Mouse (Mus musculus): ENCODE results near the gene Tstd2.

Tstd2 gene

DNA sequence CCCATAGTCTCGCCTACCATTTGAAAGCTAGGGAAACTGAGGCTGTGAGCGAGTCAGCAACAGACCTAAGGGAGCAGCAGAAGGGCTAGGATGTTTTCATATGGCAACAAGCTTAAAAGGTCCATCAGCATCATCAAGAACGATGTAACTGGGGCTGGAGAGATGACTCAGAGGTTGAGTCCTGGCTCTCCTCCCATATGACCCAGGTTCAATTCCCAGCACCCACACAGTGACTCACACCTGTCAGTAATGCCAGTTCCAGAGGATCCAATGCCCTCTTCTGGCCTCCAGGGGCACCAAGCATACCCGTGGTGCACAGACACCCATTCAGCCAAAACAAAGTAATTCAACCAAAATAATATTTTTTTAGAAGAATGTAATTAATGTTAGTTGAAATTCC lies 58.2 kb downstream of the Tstd2 start:
- no peak for DNase-seq

DNA sequence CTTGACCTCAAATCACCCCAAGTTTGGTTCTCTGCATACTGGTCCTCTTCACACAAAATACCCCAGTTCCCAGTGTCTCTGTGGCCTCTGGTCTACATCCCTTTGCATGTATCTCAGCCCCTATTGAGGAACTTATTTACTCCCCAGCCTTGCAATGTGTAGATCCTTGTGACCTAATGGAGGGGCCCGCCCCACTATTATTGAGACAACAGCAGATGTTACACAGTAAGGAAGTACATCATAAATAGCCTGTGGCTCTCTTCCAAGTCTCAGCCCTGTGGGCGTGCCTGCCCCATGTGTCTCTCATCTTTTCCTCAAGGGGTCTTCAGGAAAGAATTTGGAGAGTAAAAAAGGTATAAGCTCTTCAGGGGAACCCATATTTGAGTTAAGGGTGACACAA lies 61.6 kb downstream of the Tstd2 start:
- no peak for DNase-seq

DNA sequence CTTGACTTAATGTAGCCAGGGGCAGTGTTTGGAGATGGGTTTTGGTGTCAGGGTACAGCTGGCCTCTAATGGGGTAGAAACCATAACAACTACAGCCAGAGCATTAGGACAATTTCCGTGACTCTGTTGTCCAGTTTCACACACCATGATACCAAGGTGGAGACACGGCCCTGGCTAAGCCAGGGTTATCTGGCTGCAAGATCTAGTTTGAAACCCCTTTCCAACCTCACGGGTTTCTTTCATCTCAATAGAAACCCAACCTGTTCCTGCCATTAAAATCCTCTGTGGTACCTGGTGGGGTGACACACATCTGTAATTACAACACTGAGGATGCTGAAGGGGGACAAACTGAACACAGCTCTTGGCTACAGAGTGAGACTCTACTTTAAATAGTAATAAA lies 62.8 kb downstream of the Tstd2 start:
- DNase-seq: no peak

DNA sequence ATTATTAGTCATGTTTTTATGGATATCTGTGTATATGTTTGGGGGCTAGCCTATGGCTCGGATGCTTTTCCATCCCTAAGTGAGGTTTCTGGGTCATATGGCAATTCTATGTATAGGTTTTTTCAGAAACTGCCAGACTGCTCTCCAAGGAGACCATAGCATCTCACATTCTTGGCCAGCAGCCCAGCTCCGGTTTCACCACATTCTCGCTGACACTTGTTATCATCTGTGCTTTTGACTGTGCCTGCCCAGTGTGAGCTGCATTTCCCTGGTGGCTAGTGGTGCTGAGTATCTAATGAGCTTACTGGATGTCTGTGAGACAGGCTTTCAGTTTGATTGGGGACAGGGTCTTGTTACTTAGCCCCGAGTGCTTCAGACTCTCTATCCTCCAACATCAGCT lies 64.8 kb downstream of the Tstd2 start:
- no peak for DNase-seq

DNA sequence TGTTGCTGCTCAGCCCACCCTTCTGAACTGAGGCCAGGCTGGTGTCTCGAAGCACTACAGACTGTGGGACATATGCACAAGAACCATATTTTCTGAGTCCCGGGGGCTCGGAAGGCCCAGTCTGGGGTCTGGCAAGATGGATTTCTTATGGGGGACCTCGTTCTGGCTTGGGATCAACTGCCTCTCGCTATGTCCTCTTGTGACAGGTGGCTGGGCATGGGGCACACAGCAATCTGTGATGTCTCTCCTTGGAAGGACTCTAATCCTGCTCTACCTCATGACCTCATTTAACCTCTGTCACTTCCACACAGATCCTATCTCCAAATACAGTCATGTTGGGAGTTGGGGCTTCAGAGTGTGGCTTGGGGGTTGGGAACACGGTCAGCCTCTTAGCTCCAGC lies 65.9 kb downstream of the Tstd2 start:
- no peak for DNase-seq

DNA sequence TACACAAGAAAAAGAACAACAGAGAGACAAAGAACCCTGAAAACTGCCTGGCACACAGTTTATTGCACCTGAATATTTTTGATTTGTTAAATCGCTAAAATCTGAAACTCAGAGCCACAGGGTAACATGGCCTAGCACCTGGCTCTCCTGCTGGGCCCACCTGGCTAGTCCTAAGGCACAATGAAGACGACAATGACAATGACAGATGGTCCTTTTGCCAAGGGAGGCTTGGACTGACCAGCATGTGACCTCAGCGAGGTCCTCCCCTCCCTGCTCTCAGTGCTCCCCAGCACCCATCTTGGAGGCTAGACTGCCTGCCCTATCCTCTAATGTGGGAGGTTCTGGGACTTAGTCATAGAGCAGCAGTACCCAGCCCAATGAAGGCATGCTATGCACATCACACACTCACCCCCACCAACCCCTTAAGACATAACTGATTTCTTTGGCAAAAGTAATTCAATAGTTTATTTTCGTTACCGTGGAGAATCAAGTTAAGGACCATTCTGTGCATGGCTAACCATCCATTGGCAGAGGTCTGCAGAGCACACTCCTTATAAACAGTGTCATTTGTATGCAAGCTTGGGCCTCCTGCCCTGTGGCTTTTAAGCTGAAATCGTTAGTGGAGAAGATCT lies 68.5 kb downstream of the Tstd2 start:
- no peak for DNase-seq

DNA sequence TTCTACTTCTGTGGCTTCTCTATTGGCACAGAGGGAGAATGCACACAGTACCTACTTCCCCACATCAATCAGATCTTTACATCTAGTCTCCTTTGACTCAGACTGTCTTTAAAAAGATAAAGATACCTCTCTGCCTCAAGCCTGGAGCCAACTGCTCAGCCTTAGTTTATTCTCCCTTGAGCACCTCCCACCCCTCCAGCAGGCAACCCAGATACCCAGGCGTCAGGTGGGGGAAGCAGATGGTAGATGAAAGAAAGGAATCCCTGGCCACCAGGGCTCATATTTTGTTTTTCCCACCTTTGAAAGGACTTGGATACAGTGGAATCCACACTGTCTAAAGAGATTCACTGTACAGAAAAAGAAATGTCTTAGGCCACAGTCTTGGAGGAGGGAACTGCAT lies 69.9 kb downstream of the Tstd2 start:
- DNase-seq: no peak

DNA sequence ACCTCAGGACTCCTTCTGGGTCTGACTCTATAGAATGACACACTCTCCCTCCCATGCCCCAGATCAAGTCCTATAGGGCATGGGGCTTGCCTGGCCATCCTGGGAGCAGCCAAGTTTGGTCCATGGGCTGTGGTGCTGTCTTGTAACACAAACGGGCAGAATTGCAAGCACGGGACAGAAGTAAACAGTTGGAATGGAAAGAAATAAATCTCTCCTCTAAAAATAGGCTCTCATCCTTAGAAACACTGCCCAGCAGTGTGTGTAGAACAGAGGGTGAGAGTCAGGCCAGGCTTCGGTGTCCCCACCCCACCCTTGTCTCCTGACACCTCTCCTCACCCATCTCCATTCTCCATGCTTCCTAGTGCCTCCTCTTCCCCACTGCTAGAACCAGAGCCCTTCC lies 70.4 kb downstream of the Tstd2 start:
- DNase-seq: no peak

DNA sequence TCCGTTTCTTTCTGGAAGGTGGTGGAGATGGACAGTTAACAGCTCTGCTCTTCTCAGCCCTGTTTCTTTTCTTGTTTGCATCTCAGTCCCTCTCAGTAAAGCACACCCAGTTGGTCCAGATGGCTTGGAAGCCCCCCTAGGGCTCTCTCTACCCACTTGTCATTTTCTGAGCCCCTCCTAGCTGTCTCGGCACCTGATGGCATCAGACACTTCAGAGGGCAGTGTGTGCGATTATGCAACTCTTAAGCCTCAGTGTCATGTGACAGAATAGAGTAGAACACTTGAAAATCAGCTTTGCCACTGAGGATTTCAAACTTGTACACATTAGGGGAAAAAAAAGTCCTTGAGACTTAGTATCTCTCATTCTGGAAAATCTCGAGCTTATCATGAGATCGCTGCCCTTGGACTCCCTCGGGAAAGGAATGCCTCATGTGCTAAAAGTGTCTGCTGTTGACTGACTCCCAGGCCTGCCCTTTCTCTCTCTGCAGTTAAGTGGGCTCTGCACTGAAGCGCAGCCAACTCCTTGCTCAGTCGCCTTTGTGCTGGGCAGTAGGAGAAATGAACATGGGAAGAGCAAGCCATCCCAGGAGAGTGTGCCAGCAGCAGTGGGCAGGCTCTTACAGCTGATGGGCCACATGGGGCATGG lies 72.7 kb downstream of the Tstd2 start:
- DNase-seq: no peak

DNA sequence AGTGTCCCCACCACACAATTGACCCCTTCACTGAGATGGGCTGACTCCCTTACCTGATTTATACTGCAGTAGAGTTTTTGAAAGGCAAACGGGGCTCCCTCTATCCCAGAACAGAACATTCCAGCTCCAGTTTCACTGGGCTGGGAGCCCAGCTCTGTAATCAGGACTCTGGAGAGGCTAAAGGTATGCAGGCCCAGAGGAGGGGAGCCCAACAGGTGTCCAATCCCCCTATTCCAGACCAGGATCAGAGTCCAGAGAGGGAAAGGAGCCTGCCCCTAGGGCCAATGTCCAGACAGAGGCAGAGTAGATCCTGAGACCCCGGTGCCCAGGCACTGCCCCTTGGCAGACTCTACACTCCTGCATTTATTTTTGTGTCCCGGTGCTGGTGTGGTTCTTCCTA lies 73.5 kb downstream of the Tstd2 start:
- DNase-seq: peak in 1 of 2 experiments; percentile 4

All from kidney, adult 8-10 months (tissue).